Mouse (Mus musculus) left cerebral cortex, postnatal 10 days (tissue): ENCODE measurements at regions not wholly inside any gene's neighbourhood (a gene's known extent, or its start where the extent isn't known, plus 50 kb on each side); places are given as distances from the start of the nearest gene placed in this dataset.

Experiments used
- DNase-seq, 2 experiments: peaks; one replicate each; pipeline ENCODE4 v3.0.0; 2021 to 2022; ENCODE audit warnings: low spot score in 2 of 2, mixed read lengths in 1 of 2; ENCODE audit errors: extremely low spot score in 1 of 2
- intact Hi-C: fragments of 180-260 bp; cut with DNase I; formaldehyde crosslinking; loops from one replicate; pipeline ENCODE4 v1.15.1; 2025

DNA sequence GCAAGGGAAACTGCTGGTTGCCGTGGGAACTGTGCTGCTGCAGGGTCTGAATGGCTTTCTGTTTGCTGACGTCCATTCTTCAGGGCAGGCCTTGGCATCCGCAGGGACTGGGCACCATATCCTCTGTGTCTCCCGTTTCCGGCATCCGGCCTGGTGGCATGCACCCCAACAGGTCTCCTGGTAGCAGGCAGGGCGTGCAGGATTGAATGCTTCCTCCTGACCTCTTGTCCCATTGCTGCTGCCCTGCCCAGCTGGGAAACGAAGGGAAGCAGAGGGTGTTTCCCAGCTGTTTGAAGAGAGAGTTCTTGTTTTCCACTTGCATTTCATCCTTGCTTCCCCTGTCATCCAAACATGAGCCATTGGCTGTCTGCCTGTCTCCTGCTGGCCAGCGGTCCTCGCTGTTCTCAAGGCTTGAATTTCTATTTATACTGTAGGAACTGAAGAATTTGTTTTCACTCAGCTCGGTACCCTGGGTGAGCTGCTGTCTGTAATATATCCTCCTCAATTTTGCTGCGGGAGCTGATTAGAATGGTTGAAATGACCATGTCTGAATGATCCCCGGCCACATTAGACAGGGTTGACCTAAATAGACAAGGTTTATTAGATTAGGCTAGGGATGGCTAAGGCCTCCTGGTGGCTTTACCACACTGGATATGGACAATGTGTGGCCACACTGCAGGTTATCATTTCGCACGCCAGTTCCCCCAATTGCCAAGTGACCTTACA, 98.0 kb upstream of the Zfp648 start:
- peak; percentile 84 to 86 for DNase-seq
- intact Hi-C loops = no loop called here

DNA sequence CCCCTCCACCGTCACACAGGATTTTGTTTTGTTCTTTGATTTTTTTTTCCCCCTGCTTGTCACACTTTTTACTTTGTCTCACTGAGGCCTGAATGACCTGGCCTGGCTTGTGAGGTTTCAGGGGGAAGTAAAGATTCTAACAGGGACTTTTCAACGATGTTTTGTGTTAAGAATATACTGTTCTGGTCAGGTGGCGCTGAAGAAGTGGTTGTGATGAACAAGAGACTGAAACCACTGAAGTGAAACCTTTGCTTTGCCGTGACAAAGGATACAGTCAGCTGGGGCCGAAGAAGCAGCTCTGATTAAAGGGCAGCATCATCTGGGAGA, 97.4 kb upstream of the Zfp648 start:
- no peak for DNase-seq
- intact Hi-C loops = no loop called here

DNA sequence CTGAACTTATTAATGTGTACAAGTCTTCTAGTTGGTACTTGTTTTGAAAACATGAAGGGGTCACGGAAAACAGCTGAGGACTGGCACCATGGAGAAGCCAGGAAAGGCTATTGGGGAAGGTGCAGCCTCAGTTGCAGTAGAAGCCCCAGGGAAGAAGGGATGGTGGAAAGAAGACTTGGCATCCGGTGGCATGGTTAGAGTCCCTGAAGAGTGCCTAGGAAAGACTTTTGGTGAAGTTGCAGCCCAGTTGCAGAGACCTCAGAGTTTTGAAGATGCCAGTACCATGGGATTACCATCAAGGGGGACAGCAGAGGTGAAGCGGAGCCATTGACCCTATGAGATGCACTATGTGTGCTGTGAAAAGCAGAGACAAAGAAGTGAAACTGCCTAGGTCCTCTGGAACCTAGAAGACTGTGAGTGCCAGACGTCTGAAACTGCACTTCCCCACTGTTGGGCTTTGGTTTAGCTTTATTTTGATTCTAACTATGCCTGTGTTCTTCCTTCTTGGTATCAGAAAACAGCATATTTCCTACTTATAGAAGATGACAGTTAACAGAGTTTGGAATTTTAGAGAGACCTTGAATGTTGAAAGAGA, 96.9 kb upstream of the Zfp648 start:
- intact Hi-C loops = no loop called here
- no peak for DNase-seq

DNA sequence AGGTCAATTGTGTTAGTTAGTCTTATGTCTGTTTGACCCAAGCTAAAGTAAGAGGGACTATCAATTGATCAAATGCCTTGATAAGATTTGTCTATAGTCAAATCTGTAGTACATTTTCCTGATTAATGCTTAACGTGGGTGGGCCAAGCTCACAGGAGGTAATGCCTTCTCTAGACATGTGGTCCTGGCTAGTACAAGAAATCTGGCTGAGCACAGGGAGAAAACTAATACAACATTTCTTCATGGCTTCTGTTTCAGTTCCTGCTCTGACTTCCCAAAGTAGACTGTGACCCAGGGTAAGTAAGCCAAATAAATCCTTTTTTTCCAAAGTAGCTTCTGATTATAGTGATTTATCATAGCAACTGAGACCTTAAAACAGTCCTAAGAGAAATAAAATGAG, 96.2 kb upstream of the Zfp648 start:
- no peak for DNase-seq
- intact Hi-C loops = no loop called here

DNA sequence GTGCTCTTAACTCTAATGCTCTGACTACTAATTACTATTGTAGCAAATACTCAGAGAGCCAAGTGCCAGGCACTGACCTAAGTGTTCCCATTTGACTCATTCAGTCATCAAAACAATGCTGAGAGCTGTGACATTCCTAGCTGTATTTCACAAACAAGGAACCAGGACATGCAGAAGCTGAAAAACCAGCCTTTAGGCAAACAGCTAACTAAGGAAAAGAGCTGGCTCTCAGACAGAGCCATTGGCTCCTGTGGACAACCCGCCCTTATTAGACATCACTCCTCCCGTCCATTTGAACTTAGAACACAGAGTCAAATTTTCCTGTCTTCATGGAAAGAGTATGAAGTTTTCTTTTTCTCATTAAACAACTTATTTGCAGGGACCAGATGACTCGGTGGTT, 88.5 kb upstream of the Zfp648 start:
- intact Hi-C loops = no loop called here
- no peak for DNase-seq

DNA sequence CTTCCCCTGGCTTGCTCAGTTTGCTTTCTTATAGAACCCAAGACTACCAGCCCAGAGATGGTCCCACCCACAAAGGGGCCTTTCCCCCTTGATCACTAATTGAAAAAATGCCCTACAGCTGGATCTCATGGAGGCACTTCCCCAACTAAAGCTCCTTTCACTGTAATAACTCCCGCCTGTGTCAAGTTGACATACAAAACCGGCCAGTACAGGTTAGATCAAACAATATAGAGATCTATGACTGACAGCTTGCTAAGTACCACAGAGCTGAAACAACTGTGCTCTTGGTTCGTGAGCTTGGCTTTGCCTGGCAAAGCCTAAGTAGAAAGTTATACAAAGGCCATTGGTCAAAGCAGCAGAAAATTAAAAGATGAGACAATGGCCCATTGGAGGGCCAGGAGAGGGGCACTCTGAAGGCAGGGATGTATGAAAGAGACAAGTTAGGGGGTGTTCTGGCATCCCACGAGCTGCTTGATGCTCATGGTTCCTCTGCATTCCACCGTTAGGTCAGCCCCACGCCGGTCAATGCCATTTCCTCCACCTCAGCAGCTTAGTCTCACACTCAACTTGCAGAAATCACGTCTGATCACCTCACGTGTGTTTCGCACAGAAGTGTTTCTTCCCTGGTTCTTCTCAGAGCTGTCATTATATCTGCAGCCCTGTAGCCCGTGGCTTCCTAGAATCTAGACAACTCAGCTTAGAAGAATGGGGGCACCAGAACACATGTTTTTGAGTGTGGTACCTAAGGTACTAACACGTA, 87.5 kb upstream of the Zfp648 start:
- DNase-seq = no peak
- intact Hi-C loops = no loop called here

DNA sequence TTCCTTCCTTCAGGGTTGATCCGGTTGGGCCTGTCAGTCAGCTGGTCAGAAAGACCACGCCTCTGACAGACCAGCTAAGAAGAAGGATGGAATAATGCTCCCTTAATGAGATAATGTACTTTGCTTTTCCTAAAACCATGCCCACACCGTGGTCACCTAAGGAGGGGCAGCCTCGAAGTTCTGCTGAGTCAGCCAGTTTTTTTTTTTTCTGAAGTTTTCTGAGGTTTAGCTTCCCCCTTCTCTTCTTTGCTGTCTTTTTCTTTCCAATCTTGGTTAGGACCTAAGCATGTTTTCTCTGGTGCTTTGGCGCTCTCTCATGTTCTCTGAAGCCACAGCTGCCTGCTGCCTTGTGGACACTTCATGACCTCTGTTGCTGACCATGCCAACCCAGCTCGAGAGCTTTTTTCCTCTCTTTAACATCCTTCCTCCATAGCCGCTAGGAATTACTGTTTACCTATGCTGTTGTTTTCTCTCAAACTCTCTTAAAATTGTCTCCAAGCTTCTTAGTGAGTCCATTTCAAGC, 84.7 kb upstream of the Zfp648 start:
- intact Hi-C loops = loop anchor here (5.0 kb wide), 1 partner anchor 84 kb away; no protein-coding TSS in a partner anchor
- no peak for DNase-seq

DNA sequence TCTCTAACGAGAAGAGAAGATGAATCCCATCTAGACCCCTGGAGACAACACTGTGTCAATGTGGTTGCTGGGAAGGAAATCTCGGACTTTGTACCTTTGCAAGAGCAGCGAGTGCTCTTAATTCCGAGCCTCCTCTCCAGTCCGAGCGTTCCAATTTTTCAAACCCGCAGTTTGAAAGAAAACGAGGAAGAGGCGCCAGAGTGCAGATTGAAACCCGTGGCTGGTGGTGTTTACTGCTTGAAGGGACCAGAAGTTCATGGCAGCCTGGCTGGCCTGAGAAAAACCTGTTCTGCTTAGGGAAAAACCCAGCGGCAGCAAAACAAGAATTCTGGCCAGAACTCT, 83.7 kb upstream of the Zfp648 start:
- DNase-seq = peak; percentile 39 to 53
- intact Hi-C loops = loop anchor here (5.0 kb wide), 1 partner anchor 85 kb away; no protein-coding TSS in a partner anchor

DNA sequence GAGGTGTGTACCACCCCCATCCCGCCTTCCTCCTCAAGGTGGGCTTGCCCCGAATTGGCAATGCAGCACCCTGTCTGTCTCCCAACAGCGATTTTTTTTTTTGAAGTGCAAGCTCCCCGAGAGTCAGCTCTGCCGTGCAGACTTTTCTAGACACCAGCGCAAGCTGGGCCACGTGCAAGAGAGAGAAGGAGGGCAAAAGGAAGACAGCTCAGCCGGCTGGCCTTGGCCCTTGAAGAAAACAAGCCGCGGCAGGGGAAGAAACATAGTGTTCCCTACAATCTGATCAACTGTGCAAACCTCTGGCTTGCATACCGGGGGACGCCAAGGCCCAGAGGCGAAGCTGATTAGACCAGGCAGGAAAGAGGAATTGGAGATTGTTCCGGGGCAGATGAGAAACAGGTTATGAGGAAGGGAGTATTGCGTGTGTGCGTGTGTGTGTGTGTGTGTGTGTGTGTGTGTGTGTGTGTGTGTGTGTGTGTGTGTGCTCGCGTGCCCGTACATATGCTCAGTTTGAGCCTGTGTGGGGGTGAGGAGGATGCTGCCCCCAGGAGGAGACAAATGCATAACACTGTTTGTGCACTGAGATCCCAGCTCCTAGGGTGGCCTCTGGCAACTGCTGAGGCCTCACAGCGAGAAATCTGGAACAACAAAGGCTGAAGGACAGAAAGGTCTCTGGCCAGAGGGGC, 83.2 kb upstream of the Zfp648 start:
- peak; percentile 48 to 69 for DNase-seq
- intact Hi-C loops = loop anchor here (2.0 to 5.0 kb wide), 2 partner anchors 86 to 217 kb away; partner anchors contain the start of gene Teddm2

DNA sequence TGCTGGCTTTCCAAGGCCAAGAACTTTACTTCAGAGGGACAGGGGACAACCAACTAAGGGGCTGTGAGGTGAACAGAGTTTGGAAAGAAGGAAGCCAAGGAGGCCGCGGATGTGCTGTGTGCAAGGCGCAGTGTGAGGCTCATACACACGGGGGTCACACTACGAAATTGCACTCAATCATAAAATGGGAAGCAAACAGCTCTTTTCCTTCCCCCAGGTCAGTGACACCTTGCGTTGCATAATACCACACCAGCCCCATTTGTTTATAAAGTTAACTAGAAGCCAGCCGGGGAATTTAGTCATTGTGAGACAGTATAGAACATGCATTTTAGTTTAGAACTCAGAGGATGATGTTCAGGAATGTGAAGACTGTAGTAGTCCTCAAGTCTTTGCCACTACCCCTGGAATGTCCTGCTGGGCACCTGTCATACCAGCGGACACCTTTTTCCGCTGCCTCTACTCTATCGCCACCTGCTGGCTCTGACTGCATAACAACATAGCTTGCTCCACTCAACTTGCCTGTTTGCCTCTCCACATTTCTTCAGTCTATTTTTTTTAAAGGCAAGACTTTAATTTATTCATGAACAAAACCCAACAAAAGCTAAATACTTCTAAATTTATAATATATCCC, 82.5 kb upstream of the Zfp648 start:
- DNase-seq = peak; percentile 53 to 84
- intact Hi-C loops = loop anchor here (2.0 to 5.0 kb wide), 2 partner anchors 86 to 218 kb away; partner anchors contain the start of gene Teddm2

DNA sequence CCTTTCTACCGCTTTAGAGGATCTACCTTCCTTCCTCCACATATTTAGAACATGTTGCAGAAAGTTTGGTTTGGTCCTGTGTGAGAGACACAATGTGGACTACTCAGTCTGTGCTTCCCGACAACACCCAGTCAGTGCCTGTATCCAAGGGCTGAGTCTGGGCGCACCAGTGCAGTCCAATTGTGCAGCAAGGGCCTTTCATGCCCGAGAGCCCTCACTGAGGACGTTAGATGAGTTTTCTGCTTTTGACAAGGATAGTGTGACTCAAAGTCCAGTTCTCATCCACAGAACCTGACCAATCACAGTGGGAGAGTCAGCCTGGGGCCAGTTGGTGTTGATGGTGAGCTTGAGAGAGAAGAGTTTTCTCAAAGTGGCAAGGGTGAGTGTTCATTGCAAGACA, 81.4 kb upstream of the Zfp648 start:
- intact Hi-C loops = loop anchor here (2.0 to 5.0 kb wide), 2 partner anchors 87 to 219 kb away; partner anchors contain the start of gene Teddm2
- DNase-seq = no peak

DNA sequence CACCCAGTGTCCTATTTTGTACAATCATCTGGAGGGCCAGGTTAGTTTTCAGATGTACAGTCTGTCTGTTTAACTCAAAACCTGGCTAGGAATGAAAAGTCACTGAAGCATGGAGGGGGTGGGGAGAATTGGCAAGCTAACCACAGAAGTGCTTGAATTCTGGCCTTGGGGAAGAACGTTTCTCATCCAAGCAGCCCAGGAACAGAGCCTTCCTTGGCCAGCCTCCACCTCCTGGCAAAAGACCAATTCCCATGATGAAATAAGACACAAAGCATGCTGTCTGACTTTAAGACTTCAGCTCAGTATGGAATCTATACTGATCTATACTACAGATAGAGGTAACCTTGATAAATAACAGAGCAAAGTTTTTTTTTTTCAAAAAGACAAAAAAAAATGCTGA, 80.3 kb upstream of the Zfp648 start:
- peak; percentile 67 to 77 for DNase-seq

DNA sequence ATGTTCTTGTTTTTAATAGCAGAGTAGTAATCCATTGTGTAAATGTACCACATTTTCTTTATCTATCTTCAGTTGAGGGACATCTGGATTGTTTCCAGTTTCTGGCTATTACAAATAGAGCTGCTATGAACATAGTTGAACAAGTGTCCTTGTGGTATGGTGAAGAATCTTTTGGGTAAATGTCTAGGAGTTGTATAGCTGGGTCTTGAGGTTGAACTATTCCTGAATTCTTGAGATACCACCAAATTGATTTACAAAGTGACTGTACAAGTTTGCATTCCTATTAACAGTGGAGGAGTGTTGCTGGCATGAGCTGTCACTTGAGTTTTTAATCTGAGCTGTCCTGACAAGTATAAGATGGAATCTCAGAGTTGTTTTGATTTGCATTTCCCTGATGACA, 76.0 kb upstream of the Zfp648 start:
- intact Hi-C loops = no loop called here
- DNase-seq = no peak

More for the DNA sequence above, 80.3 kb upstream of the Zfp648 start:
- intact Hi-C loops = no loop called here

DNA sequence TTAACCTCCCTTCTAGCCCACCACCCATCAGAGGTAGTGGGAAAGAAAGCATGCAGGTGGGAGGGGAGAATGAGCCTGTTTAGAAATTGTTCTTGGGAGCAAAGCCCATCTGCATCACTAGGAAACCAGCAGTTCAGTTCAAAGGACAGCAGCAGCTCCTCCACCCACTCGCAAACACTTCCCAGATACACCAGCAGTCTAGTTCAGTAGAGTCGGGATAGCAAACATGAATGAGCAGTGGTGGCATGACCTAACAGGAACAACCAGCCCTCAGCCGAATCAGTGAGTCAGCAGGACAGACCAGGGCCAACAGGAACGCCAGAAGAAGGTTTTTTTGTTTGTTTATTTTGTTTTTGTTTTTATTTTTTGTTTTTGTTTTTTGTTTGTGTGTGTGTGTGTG, 74.5 kb upstream of the Zfp648 start:
- DNase-seq = no peak
- intact Hi-C loops = no loop called here

DNA sequence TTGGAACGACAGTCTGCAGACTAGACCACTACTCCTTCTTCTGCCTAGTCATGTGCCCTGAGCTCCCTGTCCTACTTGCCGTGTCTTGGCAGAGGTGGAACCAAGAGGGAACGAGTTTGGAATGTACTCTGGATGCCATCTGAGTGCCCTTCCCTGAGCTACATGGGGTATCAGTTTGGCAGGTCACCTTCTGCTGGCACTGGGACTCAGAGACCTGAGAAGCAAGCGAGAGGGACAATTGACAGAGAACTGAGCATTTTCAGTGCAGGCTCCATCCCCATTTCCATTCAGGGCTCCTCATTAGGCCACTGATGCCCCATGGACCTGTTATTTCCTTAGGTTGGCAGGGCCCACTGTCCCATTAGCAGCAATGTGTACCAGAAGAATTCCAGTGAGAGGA, 61.5 kb upstream of the Zfp648 start:
- peak in 1 of 2 experiments; percentile 72 for DNase-seq
- intact Hi-C loops = no loop called here

DNA sequence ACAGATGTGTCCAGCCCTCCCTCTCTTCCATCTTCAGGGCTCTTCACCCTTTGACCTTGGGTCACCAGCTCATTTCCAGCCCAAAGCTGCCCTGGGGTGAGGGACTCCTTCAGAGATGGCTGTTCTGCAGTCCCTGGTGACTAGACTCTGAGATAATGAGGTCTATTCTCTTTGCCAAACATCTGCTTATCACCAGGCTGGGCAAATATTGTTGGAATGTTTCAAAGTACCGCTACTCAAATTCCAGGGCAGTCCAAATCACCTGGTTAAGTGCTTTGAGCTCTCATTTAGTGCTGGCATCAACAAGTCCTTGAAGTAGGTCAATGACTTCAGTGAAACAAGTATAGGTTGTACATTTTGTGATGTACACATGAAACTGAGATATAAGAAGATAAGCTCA, 57.3 kb upstream of the Zfp648 start:
- DNase-seq = no peak

DNA sequence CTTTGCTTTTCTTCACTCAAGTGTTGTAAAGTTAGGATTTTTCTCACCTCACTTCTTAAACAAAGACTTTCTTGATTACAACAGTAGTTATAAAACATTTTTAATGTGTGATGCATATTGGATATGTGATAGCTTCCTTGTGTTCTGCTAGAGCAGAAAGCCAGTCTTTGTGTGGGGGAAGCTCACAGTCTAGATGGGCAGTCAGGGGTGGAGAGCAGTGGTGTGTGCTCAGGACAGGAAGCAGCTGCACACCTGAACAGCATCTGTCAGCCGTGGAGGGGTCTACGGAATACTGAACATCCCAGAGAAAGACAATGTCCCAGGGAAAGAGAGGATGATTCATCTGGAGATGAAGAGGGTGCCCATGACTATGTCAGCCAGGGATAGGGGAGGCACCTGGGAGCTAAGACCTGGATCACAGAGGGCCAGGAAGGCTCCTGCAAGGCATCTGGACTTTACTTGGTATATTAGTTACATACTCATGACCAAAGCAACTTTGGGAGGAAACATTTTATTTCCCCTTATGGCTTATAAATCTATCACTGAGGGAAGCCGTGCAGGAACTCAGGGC, 53.9 kb upstream of the Zfp648 start:
- DNase-seq = no peak
- intact Hi-C loops = no loop called here

More for the DNA sequence above, 57.3 kb upstream of the Zfp648 start:
- intact Hi-C loops = no loop called here

DNA sequence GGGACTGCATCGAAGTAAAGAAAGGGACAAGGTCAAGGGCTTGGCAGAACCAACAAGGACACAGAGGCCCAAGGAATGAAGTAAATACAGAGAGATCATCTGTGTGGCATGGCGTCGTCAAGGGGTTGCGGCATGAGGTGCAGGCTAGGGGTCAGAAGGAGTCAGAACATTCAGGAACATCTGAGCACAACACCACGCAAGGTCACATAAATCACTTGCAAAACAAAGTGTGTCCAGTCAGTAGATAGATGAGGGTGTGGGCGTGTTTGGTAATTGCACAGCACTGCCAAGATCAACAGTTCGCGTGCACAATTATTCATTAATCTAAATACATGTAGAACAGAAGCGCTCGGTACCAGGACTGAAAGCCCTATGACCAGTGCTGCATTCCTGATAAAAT, 52.0 kb upstream of the Zfp648 start:
- intact Hi-C loops = no loop called here
- DNase-seq = no peak
